Mouse (Mus musculus) heart, adult 2 months (tissue): Measurements from ENCODE around the gene Slc12a1.

Experiments
- CTCF ChIP-seq: fragments of 200-600 bp; IDR thresholded peaks from 2 replicates; pipeline ENCODE4 v1.8.1; 2022; ENCODE audit warnings: antibody characterized with exemption, mild to moderate bottlenecking, moderate library complexity
- EP300 ChIP-seq: fragments of 200-500 bp; IDR thresholded peaks from 2 replicates; pipeline ENCODE4 v1.6.1; 2011; ENCODE audit warnings: low read depth, low read length, control low read depth; ENCODE audit not compliant: insufficient read depth

DNA sequence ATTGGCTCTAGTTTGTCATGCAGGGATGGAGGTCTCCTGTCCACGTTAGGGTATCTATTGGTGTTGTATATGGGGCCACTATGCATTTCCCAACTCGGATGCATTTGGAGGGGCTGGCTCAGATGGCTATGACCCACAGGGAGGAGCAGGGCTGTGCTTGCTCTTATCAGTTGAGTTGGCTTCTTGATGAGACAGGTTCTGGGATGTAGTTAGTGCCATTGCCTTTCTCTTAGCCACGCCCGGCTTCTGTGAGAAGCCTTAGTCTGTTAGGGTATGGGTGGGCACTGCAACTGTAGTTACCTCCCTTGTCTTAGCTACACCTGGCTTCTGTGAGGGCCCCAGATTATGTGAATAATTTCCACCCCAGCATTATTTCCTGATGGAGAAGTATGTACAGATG, 79.9 kb downstream of the Slc12a1 start:
- TF ChIP-seq EP300: no peak
- TF ChIP-seq CTCF: no peak
